Mouse (Mus musculus) erythroblast, embryonic 14.5 days (primary cell): ENCODE measurements around the gene Gadd45b.

ENCODE experiments used
- GATA1 ChIP-seq: IDR thresholded peaks from 2 replicates; pipeline ENCODE4 v1.6.1; 2012; ENCODE audit warnings: low read length, inconsistent platforms, mixed read lengths
- TAL1 ChIP-seq: IDR thresholded peaks from 3 replicates; pipeline ENCODE4 v1.6.1; 2012; ENCODE audit warnings: low read length, inconsistent platforms, mixed read lengths

GRCm38 (mm10) chr10:80947802-80948201, 17.9 kb downstream of the Gadd45b start:
- TF ChIP-seq GATA1 (no peak), TAL1 (no peak)
